Mouse (Mus musculus) embryo, embryonic 11.5 days (tissue): ENCODE measurements around the gene Retreg3.

Experiments used
- DNase-seq: peaks from one replicate; pipeline ENCODE4 v3.0.0-alpha.2; 2012; ENCODE audit warnings: low read depth, low spot score

Gene Retreg3

DNA sequence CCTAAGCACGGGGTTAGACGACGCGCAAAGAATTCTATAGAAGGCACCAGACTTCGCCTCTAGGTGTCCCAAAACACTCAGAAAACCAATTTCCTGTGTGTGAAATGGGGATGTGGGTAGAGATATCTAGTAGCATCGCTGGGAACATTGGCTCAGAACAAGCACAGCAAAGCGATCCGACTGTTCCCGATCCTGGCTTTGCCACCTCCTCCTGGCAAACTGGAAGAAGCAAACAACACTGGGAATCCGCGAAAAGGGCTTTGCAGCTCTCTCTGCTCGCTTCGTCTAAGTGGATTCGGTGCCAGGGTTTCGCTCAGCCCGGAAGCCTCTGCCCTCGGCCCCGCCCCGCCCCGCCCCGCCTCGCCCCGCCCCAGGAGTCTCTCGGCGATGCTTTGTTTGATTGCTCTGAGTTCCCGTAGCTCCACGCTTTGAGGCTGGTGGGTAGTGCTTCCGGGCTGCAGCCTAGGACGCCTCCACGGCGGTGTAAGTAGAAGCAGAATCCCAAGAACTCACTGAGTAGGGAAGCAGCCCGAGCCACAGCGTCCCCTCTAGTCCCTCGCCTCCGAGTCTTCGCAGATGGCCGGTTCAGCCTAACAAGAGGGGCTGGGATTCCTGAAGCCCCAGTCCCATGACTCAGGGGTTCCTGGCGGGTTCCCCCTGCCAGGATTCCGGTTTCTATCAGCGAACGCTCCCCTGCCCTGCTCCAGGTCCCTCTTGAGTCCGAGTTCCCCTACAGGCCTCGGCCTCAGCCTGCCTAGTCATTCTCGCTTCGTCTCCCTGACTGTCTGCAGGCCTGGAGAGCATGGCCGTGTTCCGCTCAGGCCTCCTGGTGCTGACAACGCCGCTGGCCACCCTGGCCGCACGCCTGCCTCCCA lies 37.2 kb downstream of the Retreg3 start, which contains the start of gene Coasy:
Coasy (plus strand) TSS at position 358 of the 875 bp plus-strand sequence.
- DNase-seq, result peak; percentile 79

DNA sequence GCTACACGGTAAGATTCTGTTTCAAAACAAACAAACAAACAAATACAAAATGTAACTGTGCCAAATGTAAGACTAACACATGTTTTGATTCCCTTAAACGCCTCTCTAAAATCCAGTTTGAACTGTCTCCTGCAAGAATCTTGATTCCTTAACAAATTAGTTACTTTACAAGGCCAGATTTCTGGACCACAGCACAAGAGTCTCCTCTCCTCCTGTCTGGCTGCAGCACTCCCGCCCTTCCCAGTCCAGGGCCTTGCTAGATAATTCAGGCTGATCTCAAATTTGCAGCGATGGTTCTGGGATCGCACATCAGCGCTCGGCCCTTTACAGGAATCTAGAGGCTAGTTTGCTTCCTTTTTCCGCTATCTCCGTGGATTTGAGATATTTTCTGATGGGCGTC lies 38.0 kb downstream of the Retreg3 start:
- DNase-seq, result no peak

DNA sequence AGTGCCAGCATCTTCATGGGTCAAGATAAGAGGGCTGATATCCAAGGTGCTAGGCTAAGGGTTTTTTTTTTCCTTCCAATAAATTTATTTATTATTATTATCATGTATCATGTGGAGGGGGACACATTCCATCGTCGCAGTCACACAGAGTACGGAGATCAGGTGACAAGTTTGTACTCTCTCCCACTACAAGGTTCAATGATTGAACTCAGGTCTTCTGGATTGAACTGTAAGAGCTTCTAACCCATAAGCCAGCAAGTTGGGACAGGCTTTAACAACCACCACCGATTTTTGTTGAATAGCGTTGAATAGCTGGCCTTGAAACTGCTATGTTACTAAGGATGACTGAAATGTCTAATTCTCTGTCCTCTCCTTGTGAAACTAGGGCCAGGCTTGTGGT lies 39.3 kb downstream of the Retreg3 start:
- DNase-seq, result no peak

DNA sequence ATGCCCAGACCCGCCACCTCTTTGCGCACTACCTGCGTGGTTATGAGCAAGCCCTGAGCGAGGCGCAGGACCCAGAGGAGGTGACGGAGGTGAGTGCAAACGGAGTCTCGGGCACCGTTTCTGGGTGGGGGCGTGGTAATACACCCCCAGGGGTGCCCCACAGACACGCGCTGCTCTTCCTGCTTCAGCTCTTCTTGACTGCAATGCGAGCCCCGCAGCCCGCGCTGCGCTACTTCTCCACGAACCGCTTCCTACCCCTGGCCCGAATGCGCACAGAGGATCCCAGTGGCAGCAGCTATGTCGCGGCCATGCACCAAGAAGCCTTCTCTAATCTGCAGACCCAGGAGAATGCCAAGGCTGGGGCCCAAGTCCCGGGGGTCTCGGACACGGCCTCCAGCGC lies 39.9 kb downstream of the Retreg3 start:
- no peak for DNase-seq

DNA sequence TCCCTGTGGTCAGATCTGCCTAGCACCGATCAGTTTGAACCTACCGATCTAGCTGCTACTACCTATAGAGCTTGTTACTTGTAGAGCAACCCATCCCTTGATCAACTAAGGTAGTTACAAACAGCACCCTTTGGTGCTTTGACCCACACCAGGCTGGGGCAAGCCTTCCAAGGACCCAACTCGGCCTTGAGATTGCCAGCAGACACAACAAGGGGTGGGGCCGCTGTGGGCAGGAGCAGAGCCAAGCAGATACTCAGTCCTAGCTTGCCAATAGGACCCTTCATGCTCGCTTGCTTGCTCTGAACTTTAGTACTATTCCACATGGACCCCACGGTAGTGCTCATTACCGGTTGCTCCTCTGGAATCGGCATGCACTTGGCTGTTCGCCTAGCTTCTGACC lies 41.6 kb downstream of the Retreg3 start, which contains the start of gene Hsd17b1:
Hsd17b1 (plus strand) TSS at position 291 of the 400 bp plus-strand sequence.
- DNase-seq, result no peak

DNA sequence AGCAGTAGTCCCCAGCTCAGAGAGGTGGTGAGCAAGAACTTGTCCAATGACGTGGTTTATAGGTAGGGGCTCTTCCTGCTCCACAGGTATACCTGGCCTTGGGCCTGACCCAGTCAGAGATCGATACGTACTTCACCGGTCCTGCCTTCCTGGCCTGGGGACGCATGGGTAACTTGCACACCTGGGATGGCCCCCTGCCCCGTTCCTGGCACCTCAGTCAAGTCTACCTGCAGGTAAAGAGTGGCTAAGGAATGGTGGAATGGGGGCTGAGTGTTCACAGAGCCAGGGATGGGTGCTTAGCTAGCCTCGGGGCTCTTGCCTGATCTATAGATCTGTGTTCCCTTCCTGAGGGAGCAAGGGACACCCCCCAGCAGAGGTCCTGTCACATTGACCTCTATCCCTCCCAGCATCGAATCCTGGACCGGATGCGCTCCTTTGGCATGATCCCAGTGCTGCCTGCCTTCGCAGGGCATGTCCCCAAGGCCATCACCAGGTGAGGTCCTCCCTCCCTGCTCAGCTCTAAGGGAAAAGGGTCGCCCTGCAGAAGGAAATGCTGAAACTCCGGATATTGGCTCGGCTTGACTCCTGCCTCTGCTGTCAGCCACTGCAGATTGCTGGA lies 47.8 kb downstream of the Retreg3 start:
- DNase-seq, result no peak

DNA sequence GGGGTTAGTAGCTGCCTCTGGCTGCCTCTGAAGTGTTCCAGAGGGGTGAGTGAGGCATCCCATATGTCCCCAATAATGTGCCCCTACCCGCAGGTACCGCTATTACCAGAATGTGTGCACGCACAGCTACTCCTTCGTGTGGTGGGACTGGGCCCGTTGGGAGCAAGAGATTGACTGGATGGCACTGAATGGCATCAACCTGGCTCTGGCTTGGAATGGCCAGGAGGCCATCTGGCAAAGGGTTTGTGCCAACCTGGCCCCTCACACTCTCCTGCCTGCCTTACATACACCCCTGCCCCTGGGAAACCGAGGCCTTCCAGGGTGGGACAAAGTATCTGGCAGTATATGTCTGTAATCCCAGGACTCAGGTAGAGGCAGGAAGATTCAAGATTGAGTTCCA lies 48.7 kb downstream of the Retreg3 start:
- DNase-seq, result no peak

DNA sequence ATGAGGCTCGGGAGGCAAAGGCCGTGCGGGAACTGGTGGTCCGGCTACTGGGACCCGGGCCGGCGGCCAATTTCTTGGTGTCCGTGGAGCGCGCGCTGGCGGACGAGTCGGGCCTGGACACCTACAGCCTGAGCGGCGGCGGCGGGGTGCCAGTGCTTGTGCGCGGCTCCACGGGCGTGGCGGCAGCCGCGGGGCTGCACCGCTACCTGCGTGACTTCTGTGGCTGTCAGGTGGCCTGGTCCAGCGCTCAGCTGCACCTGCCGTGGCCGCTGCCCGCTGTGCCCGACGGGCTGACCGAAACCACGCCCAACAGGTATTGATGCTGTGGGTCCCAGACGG lies 49.5 kb downstream of the Retreg3 start:
- no peak for DNase-seq

DNA sequence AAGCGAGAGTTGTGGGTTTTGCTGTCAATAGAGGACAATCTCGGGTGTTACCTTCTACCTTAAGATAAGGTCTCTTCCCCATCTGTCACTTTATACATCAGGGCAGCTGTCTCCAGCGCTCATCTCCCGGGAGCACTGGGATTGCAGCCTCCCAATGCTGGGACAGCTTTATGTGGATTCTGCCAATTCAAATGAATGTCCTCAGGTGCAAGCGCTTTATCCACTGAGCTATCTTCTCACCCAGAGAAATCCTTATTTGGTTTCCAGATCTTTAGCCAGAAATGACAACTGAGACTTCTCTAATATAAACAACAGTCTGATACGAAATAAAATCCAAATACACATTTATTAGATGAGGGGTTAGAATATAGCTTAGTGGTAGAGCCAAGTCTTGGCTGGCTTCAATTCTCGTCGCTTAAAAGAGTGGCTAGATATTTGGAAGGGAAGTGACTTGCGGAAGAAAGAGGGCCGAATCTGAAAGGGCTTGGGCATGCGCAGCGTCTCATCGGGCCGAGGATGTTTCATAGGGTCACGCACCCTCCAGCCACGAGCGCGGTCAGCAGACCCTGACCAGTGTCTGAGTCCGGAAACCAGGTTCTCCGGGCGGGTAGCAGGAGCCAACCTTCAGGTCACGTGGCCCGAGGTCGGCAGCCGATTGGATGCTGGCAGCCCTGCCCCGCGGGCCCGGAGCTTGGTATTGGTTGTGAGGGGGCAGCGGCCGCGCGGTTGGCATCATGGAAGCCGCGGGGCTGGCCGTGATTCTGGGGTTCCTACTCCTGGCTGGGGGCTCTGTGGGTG lies 50.1 kb downstream of the Retreg3 start, which contains the start of gene Naglu:
Naglu (plus strand) TSS at position 622 of the 798 bp plus-strand sequence.
- DNase-seq, result peak; percentile 79

DNA sequence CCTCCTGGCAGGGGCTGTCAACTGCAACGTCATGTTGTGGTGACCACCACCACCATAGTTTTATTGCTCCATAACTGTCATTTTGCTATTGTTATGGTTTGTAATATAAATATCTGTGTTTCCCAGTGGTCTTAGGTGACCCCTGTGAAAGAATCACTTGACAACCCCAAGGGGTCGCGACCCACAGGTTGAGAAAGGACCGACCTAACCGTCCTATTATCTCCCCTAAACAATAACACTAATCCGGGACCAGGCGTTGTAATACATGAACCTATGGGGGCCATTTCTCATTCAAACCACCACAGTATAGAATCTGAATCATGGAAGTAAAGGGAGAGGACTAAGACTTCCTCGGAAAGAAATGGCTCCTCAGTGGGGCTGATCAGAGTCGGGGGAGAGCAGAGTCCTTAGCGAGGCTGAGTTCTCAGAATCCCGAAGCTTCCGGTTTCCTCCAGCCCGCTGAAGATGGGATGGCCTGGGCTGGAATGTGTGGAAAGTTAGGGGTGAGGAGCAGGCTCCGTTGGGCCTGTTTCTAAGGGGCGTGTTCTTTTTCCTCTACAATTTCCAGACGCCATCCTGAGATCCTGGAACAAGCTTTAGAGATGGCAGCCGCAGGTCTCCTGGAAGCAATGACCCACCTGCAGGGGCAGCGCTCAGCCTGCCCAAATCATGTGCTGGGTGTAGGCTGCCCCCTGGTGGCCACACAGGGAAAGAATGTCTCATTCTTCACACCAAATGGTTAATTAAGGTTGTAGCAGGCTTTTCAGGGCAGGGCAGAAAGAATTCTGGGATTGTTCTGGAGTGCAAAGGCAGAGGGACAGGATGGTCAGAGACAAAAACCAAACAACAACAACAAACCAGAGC lies 52.9 kb downstream of the Retreg3 start:
- DNase-seq, result peak; percentile 67

DNA sequence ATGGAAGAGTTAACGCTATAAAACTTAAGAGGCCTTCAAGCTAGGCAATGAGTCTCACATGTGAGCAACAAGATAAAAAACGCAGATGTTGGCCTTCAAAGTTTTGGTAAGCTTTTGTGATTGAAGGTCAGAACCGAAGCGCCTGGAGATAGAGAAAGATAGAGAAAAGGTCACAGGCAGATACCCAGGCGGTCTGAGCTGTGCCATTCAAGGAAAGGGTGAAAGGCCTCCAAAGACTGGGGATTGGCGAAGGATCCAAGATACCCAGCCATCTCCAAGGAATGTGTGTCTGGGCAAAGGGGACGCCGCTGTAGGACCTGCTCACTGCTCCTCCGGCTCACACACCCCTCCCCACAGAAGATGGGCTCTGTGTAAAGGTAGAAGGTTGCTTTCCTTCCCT lies 54.7 kb downstream of the Retreg3 start:
- DNase-seq, result no peak

DNA sequence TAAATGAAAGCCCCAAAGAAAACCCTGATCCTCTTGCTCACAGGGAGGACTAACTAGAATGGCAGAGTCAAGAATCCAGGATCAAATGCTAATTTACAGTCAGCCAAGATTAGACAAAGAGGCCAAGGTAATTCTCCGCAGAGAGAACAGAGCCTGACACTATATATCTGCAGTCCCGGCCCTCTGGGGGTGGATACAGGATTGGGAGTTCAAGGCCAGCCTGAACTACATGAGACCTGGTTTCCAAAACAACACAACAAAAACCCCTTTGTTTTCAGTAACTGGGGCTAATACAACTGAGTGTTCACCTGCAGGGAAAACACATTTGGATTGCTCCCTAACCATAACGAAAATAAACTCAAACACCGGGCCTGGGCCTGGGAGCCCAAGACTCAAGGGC lies 55.2 kb downstream of the Retreg3 start:
- no peak for DNase-seq

DNA sequence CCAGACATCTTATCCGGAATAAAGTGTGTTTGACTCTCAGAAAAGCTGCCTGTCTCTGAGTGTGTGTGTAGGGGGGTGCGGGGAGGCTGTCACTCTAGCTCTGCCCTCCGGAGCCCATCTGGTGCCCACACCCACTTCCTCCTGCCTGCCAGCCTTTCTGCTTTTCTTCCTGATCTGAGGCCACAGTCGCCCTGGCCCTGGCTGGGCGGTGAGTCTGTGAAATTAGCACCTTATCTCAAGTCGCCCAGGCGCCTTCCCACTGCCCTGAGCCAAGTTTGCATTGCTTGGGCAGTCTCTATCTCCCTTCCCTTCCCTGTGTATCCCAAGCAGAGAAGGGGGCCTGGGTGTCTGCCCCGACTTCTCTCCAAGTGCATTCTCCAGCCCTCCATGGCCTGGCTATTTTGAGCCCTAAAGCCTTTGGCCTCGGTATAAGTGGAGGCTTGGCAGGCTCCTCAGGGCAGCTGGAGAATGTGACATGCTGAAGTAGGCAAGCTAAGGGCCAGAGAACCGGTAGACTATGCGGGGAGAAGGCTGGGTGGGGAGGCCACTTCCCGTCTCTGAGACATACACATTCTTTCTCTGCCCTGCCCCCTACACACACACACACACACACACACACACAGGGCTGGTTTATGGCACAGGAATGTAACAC lies 55.9 kb downstream of the Retreg3 start:
- DNase-seq, result no peak

DNA sequence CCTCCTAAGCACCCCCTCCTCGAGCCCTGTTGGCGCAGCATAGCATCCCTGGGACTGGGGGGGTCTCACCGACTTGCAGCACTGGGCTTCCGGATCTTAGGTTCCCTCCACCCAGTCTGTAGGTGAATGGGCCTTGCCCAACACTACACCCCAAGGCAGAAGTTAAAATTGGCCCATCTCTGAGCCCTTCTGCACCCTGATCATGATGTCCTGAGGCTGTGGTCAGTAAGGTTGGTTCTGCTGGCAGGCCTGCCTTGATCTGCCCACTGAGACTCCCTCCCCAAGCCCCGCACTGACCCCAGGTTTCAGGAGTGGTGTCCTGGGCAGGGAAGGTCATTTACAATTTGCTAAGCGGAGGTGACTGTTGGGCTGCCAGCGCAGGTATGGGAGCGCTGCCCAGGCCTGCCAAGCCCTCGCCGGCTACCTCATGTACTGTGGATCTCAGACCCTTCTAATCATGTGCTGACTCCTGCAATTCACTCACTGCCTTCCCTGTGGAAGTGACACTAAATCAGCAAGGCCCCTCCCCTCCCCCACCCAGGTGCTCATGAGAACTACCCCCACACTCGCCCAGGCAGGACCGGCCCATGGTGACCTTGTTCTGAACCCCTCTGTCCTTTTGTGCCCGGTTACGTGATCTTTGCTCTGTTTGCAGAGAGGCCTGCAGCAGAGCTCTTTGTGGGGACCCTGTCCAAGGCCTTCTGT lies 56.6 kb downstream of the Retreg3 start:
- DNase-seq, result no peak

DNA sequence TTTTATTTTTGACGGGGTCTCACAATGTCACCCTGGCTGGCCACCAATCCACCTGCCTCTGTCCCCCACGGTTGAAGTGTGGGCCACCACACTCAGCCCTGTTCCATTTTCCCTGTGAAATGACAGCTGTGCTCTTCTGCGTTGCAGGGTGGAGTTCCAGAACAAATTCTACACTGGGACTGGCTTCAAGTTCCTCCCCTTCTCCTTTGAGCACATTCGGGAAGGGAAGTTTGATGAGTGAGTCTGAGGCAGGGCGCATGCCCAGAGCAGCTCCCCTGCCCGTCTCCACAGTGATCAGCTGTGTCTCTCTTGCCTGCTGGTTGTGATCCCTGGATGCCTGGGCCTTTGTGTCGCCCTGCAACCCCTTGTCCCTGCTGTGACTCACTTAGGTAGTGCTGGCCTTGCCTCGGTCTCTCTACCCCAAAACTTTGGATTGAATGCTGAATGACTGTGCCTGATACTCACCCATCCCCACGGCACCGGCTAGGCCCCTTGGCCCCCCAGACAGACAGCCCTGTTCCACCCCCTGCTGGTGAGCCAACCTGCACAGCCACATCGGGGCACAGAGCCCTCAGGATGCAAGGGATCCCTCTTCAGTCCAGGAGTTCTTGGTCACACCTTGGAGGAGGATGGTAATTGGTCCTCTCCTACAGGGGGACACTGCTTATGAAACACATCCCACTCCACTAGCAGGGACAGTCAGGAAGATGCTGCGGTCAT lies 57.4 kb downstream of the Retreg3 start:
- DNase-seq, result no peak

DNA sequence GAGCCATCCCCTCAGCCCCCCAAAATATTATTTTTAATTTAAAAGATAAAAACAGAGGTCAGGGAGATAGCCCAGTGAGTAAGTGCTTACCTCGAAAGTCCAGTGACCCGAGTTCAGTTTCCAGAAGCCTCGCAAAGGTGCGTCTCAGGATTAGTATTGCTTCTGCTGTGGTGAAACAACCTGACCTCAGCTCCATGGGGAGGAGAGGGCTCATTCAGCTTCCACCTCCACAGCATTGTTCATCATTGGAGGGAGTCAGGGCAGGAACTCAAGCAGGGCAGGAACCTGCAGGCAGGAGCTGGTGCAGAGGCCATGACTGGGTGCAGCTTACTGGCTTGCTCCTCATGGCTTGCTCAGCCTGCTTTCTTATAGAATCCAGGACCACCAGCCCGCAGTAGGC lies 58.6 kb downstream of the Retreg3 start:
- DNase-seq, result no peak

DNA sequence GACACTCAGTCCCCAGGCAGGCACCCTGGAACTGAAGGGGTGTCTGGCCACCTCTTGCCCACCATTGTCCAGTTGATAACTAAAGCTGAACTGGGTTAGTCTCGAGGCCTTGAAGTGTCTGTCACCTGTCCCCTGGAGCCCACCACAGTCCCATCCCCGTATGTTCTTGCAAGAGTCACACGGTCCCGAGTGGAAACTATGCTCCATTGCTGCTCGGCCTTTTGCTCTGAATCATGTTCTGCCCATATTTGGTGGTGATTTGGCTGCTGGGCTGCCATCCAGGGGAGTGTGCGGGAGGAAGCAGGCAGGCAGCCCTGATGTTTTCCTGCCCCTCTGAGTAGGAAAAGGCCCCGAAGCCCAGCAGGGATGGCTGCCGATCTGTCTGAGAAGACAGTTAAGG lies 59.6 kb downstream of the Retreg3 start:
- no peak for DNase-seq

DNA sequence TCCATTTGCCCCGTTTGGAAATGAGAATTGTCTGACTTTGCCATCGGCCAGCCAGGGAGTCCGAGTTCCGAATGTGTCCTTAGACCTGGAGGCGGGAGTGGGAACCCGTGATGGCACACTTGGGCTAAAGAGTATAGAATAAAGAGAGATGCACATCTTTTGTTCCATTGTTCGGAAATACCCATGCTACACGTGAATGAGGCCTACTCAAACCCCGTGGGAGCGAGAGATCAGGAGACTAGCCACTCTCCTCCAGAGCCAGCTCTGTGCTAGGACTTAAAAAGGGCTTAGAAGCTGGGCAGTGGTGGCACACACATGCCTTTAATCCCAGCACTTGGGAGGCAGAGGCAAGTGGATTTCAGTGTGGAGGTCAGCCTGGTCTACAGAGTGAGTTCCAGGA lies 60.2 kb downstream of the Retreg3 start:
- no peak for DNase-seq

DNA sequence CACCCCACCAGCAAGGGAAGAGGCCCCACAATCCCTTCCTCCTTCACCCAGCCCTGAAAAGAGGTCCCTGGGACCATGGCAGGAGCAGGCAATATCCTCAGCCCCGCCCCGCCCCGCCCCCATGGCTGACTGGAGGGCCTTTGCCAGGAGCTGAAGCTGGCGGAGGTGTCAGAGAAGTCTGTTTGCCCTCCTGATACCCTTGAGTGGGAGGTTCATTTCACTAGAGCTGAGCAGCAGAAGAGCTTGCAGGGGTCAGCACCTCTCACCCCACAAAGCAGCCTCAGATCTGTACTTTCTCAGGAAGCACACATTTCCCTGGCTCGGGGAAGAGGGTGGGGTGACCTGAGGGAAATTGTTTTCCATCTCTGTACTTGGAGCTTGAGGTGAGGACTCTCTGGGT lies 61.0 kb downstream of the Retreg3 start:
- no peak for DNase-seq

DNA sequence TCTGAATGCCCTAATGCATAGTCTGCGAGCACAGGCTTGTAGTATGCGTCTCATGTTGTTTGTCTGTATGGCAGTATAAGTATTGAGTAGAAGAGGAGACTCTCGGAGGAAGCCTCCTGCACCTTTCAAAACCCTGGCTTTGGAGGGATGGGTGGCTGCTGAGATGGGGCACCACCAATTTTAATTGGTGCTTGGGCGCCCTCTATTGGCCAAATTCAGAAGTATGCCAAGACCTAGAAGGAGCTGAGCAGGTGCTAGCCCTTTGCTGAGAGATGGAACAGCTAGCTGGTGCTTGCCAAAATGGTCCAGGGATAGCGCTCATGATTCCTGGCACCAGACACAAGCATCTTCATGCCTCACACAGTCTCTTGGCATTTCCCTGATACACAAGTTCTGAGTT lies 61.8 kb downstream of the Retreg3 start:
- peak; percentile 57 for DNase-seq
